Mouse (Mus musculus) lung, postnatal 0 days (tissue): ENCODE data around the gene Rnf31.

Source experiments
- CTCF ChIP-seq: IDR thresholded peaks from 2 replicates; pipeline ENCODE4 v1.5.1; 2016; ENCODE audit warnings: antibody characterized with exemption, mild to moderate bottlenecking
- EP300 ChIP-seq: IDR thresholded peaks from 2 replicates; pipeline ENCODE4 v1.6.1; 2016; ENCODE audit warnings: antibody characterized with exemption, mild to moderate bottlenecking, control low read depth

DNA sequence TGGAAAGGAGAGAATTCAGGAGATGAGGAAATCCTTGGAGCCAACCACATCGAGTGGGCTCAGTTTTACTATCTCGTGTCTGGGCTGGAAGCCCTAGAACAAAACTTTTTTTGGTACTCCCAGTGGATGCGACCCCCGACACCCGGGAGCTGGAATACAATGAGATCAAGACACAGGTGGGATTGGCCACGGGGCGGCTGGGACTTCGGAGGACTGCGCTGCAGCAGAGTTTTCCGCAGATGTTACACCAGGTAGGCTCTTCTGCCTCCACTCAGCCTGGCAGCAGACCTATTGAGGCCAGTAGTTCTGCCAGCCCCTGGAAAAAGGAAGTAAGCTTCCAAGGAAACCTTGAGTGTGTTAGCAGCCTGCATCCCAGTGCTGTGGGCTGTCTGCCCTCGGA, 28.3 kb upstream of the Rnf31 start:
- no peak for TF ChIP-seq EP300
- no peak for TF ChIP-seq CTCF
